Mouse (Mus musculus): ENCODE results near the gene Ppp6r3. TPM values are rescaled to one million over a fixed set of nuclear protein-coding genes. Genes with fewer than 3 reads are reported as not detected.

The Ppp6r3 gene
- total RNA-seq, 2 experiments from 2014 or later, result 100 to 113 TPM

- no peak for DNase-seq
- intact Hi-C loops (cut with DNase I), result no loop called here
These were observed 1.8 kb upstream of the Ppp6r3 start for GRCm38 (mm10) chr19:3577265-3577910.

- intact Hi-C loops (cut with DNase I), result no loop called here
- DNase-seq, result no peak
These were observed 1.1 kb upstream of the Ppp6r3 start for GRCm38 (mm10) chr19:3576451-3577264.

GRCm38 (mm10) chr19:3575276-3575631, 295 bp downstream of the Ppp6r3 start:
- intact Hi-C loops (cut with DNase I), result no loop called here
- no peak for DNase-seq

GRCm38 (mm10) chr19:3574593-3575094, 905 bp downstream of the Ppp6r3 start:
- intact Hi-C loops (cut with DNase I), result no loop called here
- DNase-seq, result no peak

GRCm38 (mm10) chr19:3564309-3564708, 11.2 kb downstream of the Ppp6r3 start:
- DNase-seq, result no peak
- intact Hi-C loops (cut with DNase I), result no loop called here

- DNase-seq, result no peak
- intact Hi-C loops (cut with DNase I), result no loop called here
These were observed 12.8 kb downstream of the Ppp6r3 start for GRCm38 (mm10) chr19:3562752-3563151.

GRCm38 (mm10) chr19:3562298-3562697, 13.3 kb downstream of the Ppp6r3 start:
- no peak for DNase-seq
- intact Hi-C loops (cut with DNase I), result no loop called here

GRCm38 (mm10) chr19:3556169-3556827, 19.3 kb downstream of the Ppp6r3 start:
- intact Hi-C loops (cut with DNase I), result no loop called here
- no peak for DNase-seq

- DNase-seq, result no peak
- intact Hi-C loops (cut with DNase I), result no loop called here
These were observed 20.8 kb downstream of the Ppp6r3 start for GRCm38 (mm10) chr19:3554785-3555184.

GRCm38 (mm10) chr19:3551573-3552159, 23.9 kb downstream of the Ppp6r3 start:
- intact Hi-C loops (cut with DNase I), result no loop called here
- no peak for DNase-seq

GRCm38 (mm10) chr19:3550101-3550500, 25.4 kb downstream of the Ppp6r3 start:
- intact Hi-C loops (cut with DNase I), result no loop called here

GRCm38 (mm10) chr19:3549263-3549662, 26.3 kb downstream of the Ppp6r3 start:
- intact Hi-C loops (cut with DNase I), result no loop called here
- no peak for DNase-seq

More at GRCm38 (mm10) chr19:3550101-3550500, 25.4 kb downstream of the Ppp6r3 start:
- DNase-seq, result no peak

- DNase-seq, result no peak
- intact Hi-C loops (cut with DNase I), result no loop called here
These were observed 27.2 kb downstream of the Ppp6r3 start for GRCm38 (mm10) chr19:3548311-3548710.

- DNase-seq, result no peak
- intact Hi-C loops (cut with DNase I), result no loop called here
These were observed 30.6 kb downstream of the Ppp6r3 start for GRCm38 (mm10) chr19:3544995-3545394.

GRCm38 (mm10) chr19:3542591-3542990, 33.0 kb downstream of the Ppp6r3 start:
- intact Hi-C loops (cut with DNase I), result no loop called here
- no peak for DNase-seq

GRCm38 (mm10) chr19:3540997-3541396, 34.6 kb downstream of the Ppp6r3 start:
- intact Hi-C loops (cut with DNase I), result no loop called here
- no peak for DNase-seq

GRCm38 (mm10) chr19:3540254-3540653, 35.3 kb downstream of the Ppp6r3 start:
- intact Hi-C loops (cut with DNase I), result no loop called here
- DNase-seq, result no peak

- no peak for DNase-seq
- intact Hi-C loops (cut with DNase I), result no loop called here
These were observed 36.1 kb downstream of the Ppp6r3 start for GRCm38 (mm10) chr19:3539456-3539855.

- intact Hi-C loops (cut with DNase I), result no loop called here
- DNase-seq, result no peak
These were observed 37.9 kb downstream of the Ppp6r3 start for GRCm38 (mm10) chr19:3537658-3538057.

- intact Hi-C loops (cut with DNase I), result no loop called here
- no peak for DNase-seq
These were observed 40.6 kb downstream of the Ppp6r3 start for GRCm38 (mm10) chr19:3534945-3535344.
